Mouse (Mus musculus): ENCODE measurements at regions not wholly inside any gene's neighbourhood (a gene's known extent, or its start where the extent isn't known, plus 50 kb on each side); places are given as distances from the start of the nearest gene placed in this dataset.

DNA sequence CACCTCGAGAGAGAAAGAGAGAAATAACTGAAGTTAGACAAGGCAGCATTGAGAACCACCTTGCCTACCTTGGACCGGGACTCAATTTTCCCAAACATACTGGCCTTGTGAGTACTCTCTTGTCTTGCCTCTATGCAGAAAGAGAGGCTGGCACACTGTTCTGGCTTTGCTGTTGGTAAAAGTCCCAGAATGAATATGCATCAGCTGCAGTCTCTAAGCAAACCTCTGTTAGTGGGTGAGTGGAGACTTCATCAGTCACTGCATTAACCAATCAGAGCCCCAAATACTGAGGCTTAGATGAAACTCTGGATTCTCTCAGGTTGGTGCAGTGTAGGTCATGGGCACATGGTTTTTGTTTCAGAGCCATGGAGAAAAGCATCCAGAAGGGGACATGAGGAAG, 378.8 kb upstream of the Frg1 start:
- no peak for TF ChIP-seq CTCF (conservative IDR thresholded peaks at IDR 0.05; ENCODE audit: insufficient read depth, insufficient read length, low read depth, low read length)
- no peak for TF ChIP-seq POLR2A (IDR thresholded peaks at IDR 0.05; ENCODE audit: low read depth, low read length)

Measured in kidney, adult 2 months (tissue).